Mouse (Mus musculus) forebrain, embryonic 16.5 days (tissue): Measurements from ENCODE around the gene Uts2. TPM values are rescaled to one million over a fixed set of nuclear protein-coding genes. Genes with fewer than 3 reads are reported as not detected.
A peak's percentile ranks its signal among the peaks of the same experiment; 100 is the strongest.
"Not testable (repeated sequence)": the region's sequence is repeated elsewhere in the genome, so short reads cannot be mapped to it uniquely, and the experiment has no call there.

Experiments used
- ATAC-seq: fragments of 200-750 bp; cut with Nextera tagmentation; 2 replicates; pipeline ENCODE4 v1.8.0; 2017; ENCODE audit warnings: mild to moderate bottlenecking, moderate library complexity
- H3K27ac ChIP-seq: fragments of 300-500 bp; sonication (generic); 2 replicates; pipeline ENCODE4 v1.5.1; 2014; ENCODE audit warnings: low read length, control low read depth
- H3K27me3 ChIP-seq: fragments of 300-500 bp; sonication (generic); replicated peaks from 2 replicates; pipeline ENCODE4 v1.6.1; 2014; ENCODE audit warnings: low read length; ENCODE audit not compliant: control insufficient read depth, insufficient read depth
- H3K36me3 ChIP-seq: fragments of 300-500 bp; sonication (generic); 2 replicates; pipeline ENCODE4 v1.6.1; 2014; ENCODE audit not compliant: control insufficient read depth, insufficient read depth
- H3K4me1 ChIP-seq: fragments of 300-500 bp; sonication (generic); replicated peaks from 2 replicates; pipeline ENCODE4 v1.6.1; 2014; ENCODE audit warnings: low read length; ENCODE audit not compliant: control insufficient read depth, insufficient read depth
- H3K4me2 ChIP-seq: fragments of 300-500 bp; sonication (generic); 2 replicates; pipeline ENCODE4 v1.6.1; 2014; ENCODE audit warnings: mild to moderate bottlenecking, low read length, control low read depth
- H3K4me3 ChIP-seq: fragments of 300-500 bp; sonication (generic); replicated peaks from 2 replicates; pipeline ENCODE4 v1.5.1; 2014; ENCODE audit warnings: mild to moderate bottlenecking, low read length, control low read depth
- H3K9ac ChIP-seq: fragments of 300-500 bp; sonication (generic); replicated peaks from 2 replicates; pipeline ENCODE4 v1.6.1; 2014; ENCODE audit warnings: low read depth, low read length, control low read depth
- H3K9me3 ChIP-seq: fragments of 300-500 bp; sonication (generic); 2 replicates; pipeline ENCODE4 v1.6.1; 2016; ENCODE audit warnings: low read length; ENCODE audit not compliant: control insufficient read depth
- WGBS: fragments of 180-500 bp; shearing (Covaris S2); extraction: QIAGEN DNeasy Blood & Tissue Kit; methylation state at CpG from one replicate; pipeline ENCODE4 v1.1.7; 2014; 5-methylcytosine and 5-hydroxymethylcytosine counted together
- polyA plus RNA-seq: library from polyadenylated mRNA; unstranded; fragments of >200 nt; fragmentation: Nextera tagmentation; extraction: Ambion mirVana; gene quantifications from 2 replicates; pipeline ENCODE4 v1.2.1, GENCODE M21; 2015

The Uts2 gene
- polyA plus RNA-seq, 1 experiment from 2014 or later, result not detected

- H3K9me3 ChIP-seq, result no peaks in the 10 kb centered on the region
- 94% methylated on average over 13 of the region's 13 CpGs for WGBS
- H3K4me1 ChIP-seq, result no peaks in the 10 kb centered on the region
- H3K27me3 ChIP-seq, result no peaks in the 10 kb centered on the region
- no peak for ATAC-seq
- no peaks in the 10 kb centered on the region for H3K36me3 ChIP-seq
- H3K9ac ChIP-seq, result no peak overlapping the region
- no peak overlapping the region for H3K4me2 ChIP-seq
- no peak overlapping the region for H3K4me3 ChIP-seq
- no peak overlapping the region for H3K27ac ChIP-seq
Observed at GRCm38 (mm10) chr4:151005656-151006318, 8.9 kb downstream of the Uts2 start.

- no peaks in the 10 kb centered on the region for H3K4me1 ChIP-seq
- no peaks in the 10 kb centered on the region for H3K27me3 ChIP-seq
- H3K9me3 ChIP-seq, result no peaks in the 10 kb centered on the region
- H3K36me3 ChIP-seq, result no peaks in the 10 kb centered on the region
- ATAC-seq, result no peak
- H3K27ac ChIP-seq, result no peak overlapping the region
- no peak overlapping the region for H3K4me3 ChIP-seq
- WGBS, result 47% methylated on average over 6 of the region's 6 CpGs
- H3K9ac ChIP-seq, result no peak overlapping the region
- no peak overlapping the region for H3K4me2 ChIP-seq
Observed at GRCm38 (mm10) chr4:151006945-151007344, 10.0 kb downstream of the Uts2 start.

- Histone ChIP-seq H3K36me3 (no peaks in the 10 kb centered on the region), H3K4me3 (no peak overlapping the region), H3K27me3 (no peaks in the 10 kb centered on the region), H3K9me3 (no peaks in the 10 kb centered on the region), H3K4me2 (no peak overlapping the region), H3K27ac (no peak overlapping the region), H3K9ac (no peak overlapping the region), H3K4me1 (no peaks in the 10 kb centered on the region)
- no peak for ATAC-seq
- 87% methylated on average over 7 of the region's 7 CpGs for WGBS
Observed at GRCm38 (mm10) chr4:151010316-151010715, 13.4 kb downstream of the Uts2 start.

- Histone ChIP-seq H3K4me1 (no peaks in the 10 kb centered on the region), H3K4me2 (no peak overlapping the region), H3K9ac (no peak overlapping the region), H3K27ac (no peak overlapping the region), H3K36me3 (no peaks in the 10 kb centered on the region), H3K4me3 (no peak overlapping the region), H3K27me3 (no peaks in the 10 kb centered on the region), H3K9me3 (no peaks in the 10 kb centered on the region)
- WGBS, result 93% methylated on average over 10 of the region's 10 CpGs
- no peak for ATAC-seq
Observed at GRCm38 (mm10) chr4:151015946-151016345, 19.0 kb downstream of the Uts2 start.

- H3K4me2 ChIP-seq, ATAC-seq, H3K27ac ChIP-seq, H3K9ac ChIP-seq, H3K9me3 ChIP-seq, H3K4me3 ChIP-seq, H3K4me1 ChIP-seq, H3K27me3 ChIP-seq, H3K36me3 ChIP-seq: not testable (repeated sequence)
- WGBS, result 92% methylated on average over 1 of the region's 1 CpGs
Observed at GRCm38 (mm10) chr4:151017356-151017755, 20.5 kb downstream of the Uts2 start.

GRCm38 (mm10) chr4:151024152-151024551 lies 27.3 kb downstream of the Uts2 start:
- Histone ChIP-seq H3K9me3 (no peaks in the 10 kb centered on the region), H3K4me3 (no peak overlapping the region), H3K27ac (no peak overlapping the region), H3K36me3 (peaks cover 3% of the 10 kb centered on the region), H3K4me1 (no peaks in the 10 kb centered on the region), H3K9ac (no peak overlapping the region), H3K4me2 (no peak overlapping the region), H3K27me3 (no peaks in the 10 kb centered on the region)
- WGBS, result 92% methylated on average over 9 of the region's 9 CpGs
- no peak for ATAC-seq

- H3K27me3 ChIP-seq, result no peaks in the 10 kb centered on the region
- H3K4me1 ChIP-seq, result no peaks in the 10 kb centered on the region
- peaks cover 3% of the 10 kb centered on the region; the same call in 1 of the 2 replicates for H3K36me3 ChIP-seq
- H3K9me3 ChIP-seq, result no peaks in the 10 kb centered on the region
- WGBS, result 48% methylated on average over 6 of the region's 6 CpGs
- no peak overlapping the region for H3K27ac ChIP-seq
- H3K4me3 ChIP-seq, result no peak overlapping the region
- no peak overlapping the region for H3K9ac ChIP-seq
- no peak overlapping the region for H3K4me2 ChIP-seq
- peak; percentile 54; the same call in 1 of the 2 replicates for ATAC-seq
Observed at GRCm38 (mm10) chr4:151027001-151027400, 30.1 kb downstream of the Uts2 start.

GRCm38 (mm10) chr4:151036521-151036920 lies 39.6 kb downstream of the Uts2 start:
- H3K9me3 ChIP-seq, result no peaks in the 10 kb centered on the region
- H3K27ac ChIP-seq, result no peak overlapping the region
- H3K4me3 ChIP-seq, result no peak overlapping the region
- no peak for ATAC-seq
- no peak overlapping the region for H3K4me2 ChIP-seq
- WGBS, result 87% methylated on average over 7 of the region's 7 CpGs
- no peaks in the 10 kb centered on the region for H3K27me3 ChIP-seq
- H3K36me3 ChIP-seq, result no peaks in the 10 kb centered on the region
- H3K9ac ChIP-seq, result no peak overlapping the region
- no peaks in the 10 kb centered on the region for H3K4me1 ChIP-seq

GRCm38 (mm10) chr4:151037800-151038199 lies 40.9 kb downstream of the Uts2 start:
- no peak for ATAC-seq
- H3K27ac ChIP-seq, result no peak overlapping the region
- no peak overlapping the region for H3K9ac ChIP-seq
- no peak overlapping the region for H3K4me3 ChIP-seq
- 90% methylated on average over 11 of the region's 11 CpGs for WGBS
- H3K4me1 ChIP-seq, result no peaks in the 10 kb centered on the region
- no peaks in the 10 kb centered on the region for H3K27me3 ChIP-seq
- H3K9me3 ChIP-seq, result no peaks in the 10 kb centered on the region
- H3K36me3 ChIP-seq, result no peaks in the 10 kb centered on the region
- H3K4me2 ChIP-seq, result no peak overlapping the region

- no peak overlapping the region for H3K27ac ChIP-seq
- H3K4me1 ChIP-seq, result peaks cover 12% of the 10 kb centered on the region
- H3K9ac ChIP-seq, result no peak overlapping the region
- H3K4me3 ChIP-seq, result no peak overlapping the region
- no peaks in the 10 kb centered on the region; the same call in 1 of the 2 replicates for H3K36me3 ChIP-seq
- no peak for ATAC-seq
- H3K9me3 ChIP-seq, result no peaks in the 10 kb centered on the region
- no peak overlapping the region for H3K4me2 ChIP-seq
- WGBS, result 81% methylated on average over 5 of the region's 5 CpGs
- peaks cover 7% of the 10 kb centered on the region for H3K27me3 ChIP-seq
Observed at GRCm38 (mm10) chr4:151041506-151041905, 44.6 kb downstream of the Uts2 start.
